Comparison of ENCODE assay signal across 25 mouse cellular contexts in the genomic region with DNA sequence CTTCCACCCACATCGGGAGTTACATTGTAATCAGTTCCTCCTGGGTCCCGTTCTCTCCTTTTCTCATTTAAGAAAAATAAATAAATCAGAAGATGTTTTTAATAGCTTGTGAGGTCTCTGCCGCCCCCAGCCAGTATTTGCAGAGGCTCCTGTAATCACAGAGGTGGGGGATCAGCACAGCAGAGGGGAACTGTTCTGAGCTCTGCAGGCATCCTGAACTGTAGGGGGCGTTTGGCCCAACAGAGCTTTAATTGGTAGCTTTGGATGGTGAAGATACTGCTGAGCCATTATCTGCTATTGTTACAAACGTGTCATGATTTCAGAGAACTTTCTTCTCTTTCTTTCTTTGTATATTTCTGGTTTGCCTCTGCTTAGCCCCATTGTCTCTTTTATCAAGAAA.
DNase-seq lines count a peak whose midpoint lies in the region; ATAC-seq and TF ChIP-seq lines count a peak whose summit lies in the region.
"Had no signal": no experiment of that assay in that cellular context is flagged by ENCODE, and none has a peak within 500 bp of the region (broad histone marks: within the 10 kb centered on the region; RNA-seq: fewer than 3 reads in every experiment).

No protein-coding gene starts in this region.

- DNase-seq in embryonic facial prominence, embryonic 11.5 days (ENCODE audit: low spot score), result peak; percentile 14
- DNase-seq in embryonic facial prominence, embryonic 10.5 days (ENCODE audit: low spot score), result no peak
- DNase-seq in kidney, postnatal 0 days (ENCODE audit: low spot score), result no peak
- DNase-seq in kidney, adult 8-10 months, result no peak
- peak; percentile 54 for DNase-seq in midbrain, embryonic 14.5 days
- peak; percentile 57 for DNase-seq in brain, adult 2 months (ENCODE audit: low read depth, low spot score)
- no peak for DNase-seq in lung, postnatal 14 days
- DNase-seq: adrenal gland, adult 8-10 months; adrenal gland, postnatal 36 days; B cell, adult 2 months; cerebellum, adult 11-12 months; cerebellum, adult 9-10 months; cerebellum, postnatal 25 days; gastrocnemius, postnatal 10 days; heart, adult 18-20 months; heart, postnatal 10 days; heart, postnatal 4 days had no signal

- no peaks in the 10 kb centered on the region for H3K36me3 ChIP-seq in embryonic facial prominence, embryonic 11.5 days (replicated peaks; ENCODE audit: control insufficient read depth, insufficient read depth, low read depth, low read length)
- no peaks in the 10 kb centered on the region for H3K36me3 ChIP-seq in embryonic facial prominence, embryonic 10.5 days (replicated peaks)
- H3K36me3 ChIP-seq in kidney, postnatal 0 days (ENCODE audit: insufficient read depth, low read length), result no peaks in the 10 kb centered on the region
- H3K36me3 ChIP-seq in midbrain, embryonic 14.5 days (ENCODE audit: control insufficient read depth, insufficient read depth, low read length), result no peaks in the 10 kb centered on the region
- no peaks in the 10 kb centered on the region for H3K36me3 ChIP-seq in midbrain, embryonic 15.5 days (replicated peaks)
- H3K36me3 ChIP-seq: forebrain, embryonic 10.5 days; forebrain, embryonic 15.5 days; G1E; heart, embryonic 10.5 days; hindbrain, embryonic 12.5 days had no signal

- TF ChIP-seq CTCF in kidney, postnatal 0 days (IDR thresholded peaks at IDR 0.05; ENCODE audit: low read depth), result peak; percentile 30; the same call in 1 of the 2 replicates

- H3K4me3 ChIP-seq in embryonic facial prominence, embryonic 11.5 days (ENCODE audit: low read depth, low read length), result no peak overlapping the region
- no peak overlapping the region for H3K4me3 ChIP-seq in embryonic facial prominence, embryonic 10.5 days
- no peak overlapping the region for H3K4me3 ChIP-seq in kidney, postnatal 0 days (replicated peaks; ENCODE audit: low read depth, low read length)
- H3K4me3 ChIP-seq in midbrain, embryonic 14.5 days (replicated peaks; ENCODE audit: low read depth, low read length), result no peak overlapping the region
- H3K4me3 ChIP-seq in midbrain, embryonic 15.5 days, result no peak overlapping the region
- H3K4me3 ChIP-seq: erythroblast, embryonic 14.5 days; forebrain, embryonic 10.5 days; forebrain, embryonic 15.5 days; heart, embryonic 10.5 days; hindbrain, embryonic 12.5 days had no signal

- no peaks in the 10 kb centered on the region for H3K9me3 ChIP-seq in embryonic facial prominence, embryonic 11.5 days (replicated peaks; ENCODE audit: control insufficient read depth, low read length)
- H3K9me3 ChIP-seq in embryonic facial prominence, embryonic 10.5 days, result no peaks in the 10 kb centered on the region
- no peaks in the 10 kb centered on the region for H3K9me3 ChIP-seq in kidney, postnatal 0 days (replicated peaks; ENCODE audit: low read length)
- no peaks in the 10 kb centered on the region for H3K9me3 ChIP-seq in midbrain, embryonic 14.5 days (ENCODE audit: control insufficient read depth, low read length)
- H3K9me3 ChIP-seq in midbrain, embryonic 15.5 days, result no peaks in the 10 kb centered on the region
- H3K9me3 ChIP-seq: forebrain, embryonic 10.5 days; forebrain, embryonic 15.5 days; heart, embryonic 10.5 days; hindbrain, embryonic 12.5 days had no signal

- ATAC-seq in embryonic facial prominence, embryonic 11.5 days (replicated peaks; ENCODE audit: insufficient number of reproducible peaks, low FRiP score, low TSS enrichment, low read depth), result no peak
- no peak for ATAC-seq in kidney, postnatal 0 days (replicated peaks; ENCODE audit: low FRiP score, low read depth)
- no peak for ATAC-seq in midbrain, embryonic 14.5 days (ENCODE audit: low FRiP score, low TSS enrichment)
- no peak for ATAC-seq in midbrain, embryonic 15.5 days (replicated peaks)
- ATAC-seq: CD4-positive, CD25-positive, alpha-beta regulatory T cell, adult 4 months; forebrain, embryonic 15.5 days had no signal

- H3K4me2 ChIP-seq in embryonic facial prominence, embryonic 11.5 days (ENCODE audit: low read depth, low read length), result no peak overlapping the region
- H3K4me2 ChIP-seq in kidney, postnatal 0 days (ENCODE audit: low read length), result no peak overlapping the region
- H3K4me2 ChIP-seq in midbrain, embryonic 14.5 days (ENCODE audit: low read length), result no peak overlapping the region
- H3K4me2 ChIP-seq in midbrain, embryonic 15.5 days, result no peak overlapping the region
- H3K4me2 ChIP-seq: forebrain, embryonic 15.5 days; hindbrain, embryonic 12.5 days had no signal

- 5% methylated on average over 5 of the region's 5 CpGs for WGBS in embryonic facial prominence, embryonic 11.5 days
- WGBS in embryonic facial prominence, embryonic 10.5 days, result 17% methylated on average over 5 of the region's 5 CpGs
- WGBS in kidney, postnatal 0 days, result 17% methylated on average over 5 of the region's 5 CpGs
- WGBS in midbrain, embryonic 14.5 days, result 18% methylated on average over 5 of the region's 5 CpGs
- WGBS in midbrain, embryonic 15.5 days, result 20% methylated on average over 5 of the region's 5 CpGs

- no peaks in the 10 kb centered on the region for H3K27me3 ChIP-seq in embryonic facial prominence, embryonic 11.5 days (ENCODE audit: control insufficient read depth, insufficient read depth, low read length)
- H3K27me3 ChIP-seq in embryonic facial prominence, embryonic 10.5 days (replicated peaks; ENCODE audit: low read depth, poor library complexity, severe bottlenecking), result peaks cover 11% of the 10 kb centered on the region
- H3K27me3 ChIP-seq in kidney, postnatal 0 days (ENCODE audit: insufficient read depth, low read length), result no peaks in the 10 kb centered on the region
- no peaks in the 10 kb centered on the region for H3K27me3 ChIP-seq in midbrain, embryonic 14.5 days (ENCODE audit: control insufficient read depth, insufficient read depth, low read length)
- no peaks in the 10 kb centered on the region for H3K27me3 ChIP-seq in midbrain, embryonic 15.5 days (replicated peaks)
- H3K27me3 ChIP-seq: forebrain, embryonic 15.5 days; hindbrain, embryonic 12.5 days had no signal

- H3K27ac ChIP-seq in embryonic facial prominence, embryonic 11.5 days (replicated peaks; ENCODE audit: low read depth, low read length), result no peak overlapping the region
- H3K27ac ChIP-seq in embryonic facial prominence, embryonic 10.5 days (replicated peaks), result no peak overlapping the region
- H3K27ac ChIP-seq in kidney, postnatal 0 days, result no peak overlapping the region
- no peak overlapping the region for H3K27ac ChIP-seq in midbrain, embryonic 14.5 days (replicated peaks; ENCODE audit: low read depth, low read length)
- H3K27ac ChIP-seq in midbrain, embryonic 15.5 days, result no peak overlapping the region
- H3K27ac ChIP-seq: forebrain, embryonic 10.5 days; forebrain, embryonic 15.5 days; heart, embryonic 10.5 days; hindbrain, embryonic 12.5 days had no signal

- H3K4me1 ChIP-seq in embryonic facial prominence, embryonic 11.5 days (ENCODE audit: control insufficient read depth, insufficient read depth, low read length), result peaks cover 5% of the 10 kb centered on the region; the same call in 1 of the 2 replicates
- peaks cover 21% of the 10 kb centered on the region for H3K4me1 ChIP-seq in embryonic facial prominence, embryonic 10.5 days
- peaks cover 2% of the 10 kb centered on the region; the same call in 1 of the 2 replicates for H3K4me1 ChIP-seq in kidney, postnatal 0 days (replicated peaks; ENCODE audit: insufficient read depth, low read length)
- peaks cover 17% of the 10 kb centered on the region for H3K4me1 ChIP-seq in midbrain, embryonic 14.5 days (ENCODE audit: control insufficient read depth, insufficient read depth, low read length)
- H3K4me1 ChIP-seq in midbrain, embryonic 15.5 days, result peaks cover 24% of the 10 kb centered on the region

- no peak overlapping the region for H3K9ac ChIP-seq in embryonic facial prominence, embryonic 11.5 days (replicated peaks; ENCODE audit: low read length)
- no peak overlapping the region for H3K9ac ChIP-seq in kidney, postnatal 0 days (ENCODE audit: low read depth, low read length)
- no peak overlapping the region for H3K9ac ChIP-seq in midbrain, embryonic 14.5 days (replicated peaks; ENCODE audit: low read length)
- no peak overlapping the region for H3K9ac ChIP-seq in midbrain, embryonic 15.5 days
- H3K9ac ChIP-seq: forebrain, embryonic 15.5 days; hindbrain, embryonic 12.5 days had no signal

Comparison
In these comparisons a context has a peak if more than half of its experiments do, and no peak if none do; other contexts are left out.
1. DNase-seq: peak in embryonic facial prominence, embryonic 11.5 days (single experiment), midbrain, embryonic 14.5 days (single experiment) and brain, adult 2 months (single experiment); none in embryonic facial prominence, embryonic 10.5 days (single experiment), kidney, postnatal 0 days (single experiment), kidney, adult 8-10 months (0 of 2) and lung, postnatal 14 days (single experiment).